Mouse (Mus musculus) liver, embryonic 18 days (tissue): ENCODE results near the gene Ifitm2. TPM values are rescaled to one million over a fixed set of nuclear protein-coding genes. Genes with fewer than 3 reads are reported as not detected.

ENCODE experiments used
- polyA plus RNA-seq: library from polyadenylated mRNA; depleted of rRNA; stranded (reverse); fragments of >200 nt; gene quantifications from 2 replicates; pipeline ENCODE4 v1.2.3, GENCODE M21; 2012; rRNA removed

The Ifitm2 gene
- 552 and 564 TPM in 2 replicates for polyA plus RNA-seq

DNA sequence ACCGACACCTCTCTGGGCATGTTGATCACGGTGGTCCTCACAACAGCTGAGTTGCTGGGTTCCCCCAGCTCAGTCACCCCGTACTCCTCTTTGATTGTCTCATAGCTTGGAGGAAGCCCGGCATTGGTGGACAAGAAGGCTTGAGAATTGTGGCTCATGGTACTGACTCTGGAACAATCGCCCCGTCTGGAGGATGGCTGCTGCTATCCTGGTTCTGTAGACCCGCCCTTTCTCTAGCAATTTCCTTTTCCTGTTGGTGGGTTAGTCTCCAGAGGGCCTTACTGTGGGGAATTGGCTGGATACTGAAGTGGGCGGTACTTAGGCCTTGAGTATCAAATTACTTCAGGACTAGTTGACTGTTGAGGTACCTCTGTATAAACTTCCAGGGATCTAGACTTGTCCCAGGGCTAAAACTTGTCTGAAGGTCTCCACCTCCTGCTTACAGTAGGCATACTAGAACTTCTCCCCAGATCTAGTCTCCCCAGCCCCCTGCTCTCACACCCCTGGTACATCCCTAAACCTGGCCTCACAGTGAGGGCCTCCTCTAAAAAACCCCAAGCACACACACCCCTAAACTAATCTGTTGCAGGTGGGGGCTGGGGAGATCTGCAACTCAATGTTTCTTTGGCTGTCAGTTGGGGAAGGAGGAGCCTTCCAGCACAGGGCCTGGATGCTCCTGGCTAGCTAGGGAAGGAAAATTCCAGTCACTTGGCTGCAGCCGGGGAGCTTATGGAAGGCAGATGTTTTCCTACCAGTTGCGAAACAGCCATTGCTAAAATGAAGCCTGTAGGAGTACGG, at the start of gene Ifitm2, which contains the start of gene Gm45717:
Gene Ifitm2, minus strand, starts transcription at position 230 of the 798 bp plus-strand sequence.
Gene Gm45717, minus strand, starts transcription at position 180 of the 798 bp plus-strand sequence.

DNA sequence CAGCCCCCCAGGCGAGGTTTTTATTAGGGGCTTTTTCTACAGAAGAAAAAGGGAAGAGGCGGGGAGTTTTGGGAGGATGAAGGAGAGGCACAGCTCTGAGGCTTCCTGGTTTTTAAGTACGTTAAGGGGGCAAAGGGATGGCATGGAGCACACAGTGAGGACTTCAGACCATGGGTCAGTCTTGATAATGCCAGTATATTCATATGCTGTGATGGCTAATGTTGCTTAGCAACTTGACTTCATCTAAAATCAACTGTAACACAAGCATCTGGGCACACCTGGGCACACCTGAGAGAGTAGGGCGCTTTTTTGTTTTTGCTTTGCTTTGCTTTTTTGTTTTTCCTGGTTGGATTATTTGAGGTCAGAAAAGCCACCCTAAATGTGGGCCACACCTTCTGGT, 11.1 kb upstream of the Ifitm2 start, which contains the start of gene Ifitm1:
Gene Ifitm1, plus strand, starts transcription at position 301 of the 400 bp plus-strand sequence.

DNA sequence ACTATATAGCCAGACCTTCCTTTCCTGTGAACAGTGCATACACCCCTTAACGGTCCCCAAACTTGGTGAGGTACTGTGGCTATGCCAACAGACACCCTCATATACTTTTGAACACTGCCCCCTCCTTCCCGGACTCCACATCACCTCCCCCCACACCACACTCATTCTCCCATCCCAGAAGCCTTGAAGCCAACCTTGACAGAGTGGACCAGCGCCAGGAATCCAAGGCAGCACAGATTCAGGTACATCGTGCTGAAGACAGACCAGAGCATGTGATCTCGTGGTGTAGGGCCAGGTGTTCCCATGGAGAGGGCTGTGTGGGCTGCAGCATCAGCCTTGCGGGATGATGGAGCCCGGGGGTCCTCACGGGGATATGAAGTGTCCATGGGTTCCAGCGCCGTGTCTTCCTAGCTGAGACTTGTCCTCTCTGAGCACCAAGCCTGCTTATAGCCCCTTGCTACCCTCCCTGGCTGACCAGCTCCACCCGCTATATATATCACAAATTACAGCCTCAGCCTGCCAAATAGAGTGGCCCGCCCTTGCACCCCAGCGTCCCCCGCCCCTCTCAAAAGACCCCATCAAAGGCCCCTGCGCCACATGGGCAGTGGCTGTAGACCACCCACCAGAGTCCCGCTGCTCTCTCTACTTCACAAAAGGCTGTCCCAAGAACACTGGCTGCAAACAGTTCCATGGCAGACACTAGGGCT, 5.8 kb downstream of the Ifitm2 start, which contains the start of gene Ifitm5:
Gene Ifitm5, minus strand, starts transcription at position 468 of the 707 bp plus-strand sequence.

GRCm38 (mm10) chr7:140941222-140942051, 14.3 kb downstream of the Ifitm2 start, which contains the start of gene Pgghg:
Pgghg (plus strand) TSS chr7:140941391.

GRCm38 (mm10) chr7:140920418-140921029, 35.3 kb downstream of the Ifitm2 start, which contains the start of gene Nlrp6:
Nlrp6 (plus strand) TSS chr7:140920902.

Other genes starting within 250 kb of the Ifitm2 start
- 60.5 and 91.1 TPM in 2 replicates for gene Cyp2e1, start 192.2 kb downstream of the Ifitm2 start, polyA plus RNA-seq
- 0.06 and 0.07 TPM in 2 replicates for gene Syce1, start 168.1 kb downstream of the Ifitm2 start, polyA plus RNA-seq
- gene Zfp941, start 133.8 kb downstream of the Ifitm2 start, polyA plus RNA-seq = 0.17 and 0.21 TPM in 2 replicates
- gene Urah, start 121.0 kb downstream of the Ifitm2 start, polyA plus RNA-seq = 112 and 142 TPM in 2 replicates
- not detected in 2 replicates for gene Scgb1c1, start 110.4 kb downstream of the Ifitm2 start, polyA plus RNA-seq
- not detected in 2 replicates for gene Odf3, start 108.2 kb downstream of the Ifitm2 start, polyA plus RNA-seq
- not detected in 2 replicates for gene Gm45785, start 99.7 kb downstream of the Ifitm2 start, polyA plus RNA-seq
- gene Ric8a, start 99.0 kb downstream of the Ifitm2 start, polyA plus RNA-seq = 17.1 and 20.2 TPM in 2 replicates
- 18.5 TPM in 2 replicates for gene Bet1l, start 98.4 kb downstream of the Ifitm2 start, polyA plus RNA-seq
- 36.4 TPM in 2 replicates for gene Psmd13, start 74.0 kb downstream of the Ifitm2 start, polyA plus RNA-seq
- 46.5 and 51.9 TPM in 2 replicates for gene Sirt3, start 73.7 kb downstream of the Ifitm2 start, polyA plus RNA-seq
- 0.19 and 0.20 TPM in 2 replicates for gene Cox8b, start 55.5 kb downstream of the Ifitm2 start, polyA plus RNA-seq
- 61.4 and 61.9 TPM in 2 replicates for gene Nlrp6, start 35.1 kb downstream of the Ifitm2 start, polyA plus RNA-seq
- 12.3 and 13.2 TPM in 2 replicates for gene Pgghg, start 14.6 kb downstream of the Ifitm2 start, polyA plus RNA-seq
- 0.67 and 0.85 TPM in 2 replicates for gene Ifitm5, start 5.7 kb downstream of the Ifitm2 start, polyA plus RNA-seq
- 0.14 TPM in 1 of 2 replicates, not detected in the other for gene Gm45717, start 50 bp downstream of the Ifitm2 start, polyA plus RNA-seq
- 53.0 and 54.4 TPM in 2 replicates for gene Ifitm1, start 11.2 kb upstream of the Ifitm2 start, polyA plus RNA-seq
- gene Ifitm3, start 54.8 kb upstream of the Ifitm2 start, polyA plus RNA-seq = 164 and 239 TPM in 2 replicates
- gene Ifitm6, start 61.9 kb upstream of the Ifitm2 start, polyA plus RNA-seq = 193 and 325 TPM in 2 replicates
- not detected in 2 replicates for gene Gm17387, start 73.1 kb upstream of the Ifitm2 start, polyA plus RNA-seq
- 0.46 and 0.61 TPM in 2 replicates for gene B4galnt4, start 105.1 kb upstream of the Ifitm2 start, polyA plus RNA-seq
- gene Pkp3, start 122.2 kb upstream of the Ifitm2 start, polyA plus RNA-seq = 0.74 and 0.85 TPM in 2 replicates
- gene Sigirr, start 144.6 kb upstream of the Ifitm2 start, polyA plus RNA-seq = 17.1 and 19.8 TPM in 2 replicates
- gene Ano9, start 161.8 kb upstream of the Ifitm2 start, polyA plus RNA-seq = 7.8 and 10.3 TPM in 2 replicates
- 41.9 and 44.3 TPM in 2 replicates for gene Ptdss2, start 166.4 kb upstream of the Ifitm2 start, polyA plus RNA-seq
- gene Rnh1, start 216.9 kb upstream of the Ifitm2 start, polyA plus RNA-seq = 45.4 and 45.9 TPM in 2 replicates
- gene Hras, start 238.0 kb upstream of the Ifitm2 start, polyA plus RNA-seq = 39.5 and 41.3 TPM in 2 replicates
- 3.1 and 3.4 TPM in 2 replicates for gene Lrrc56, start 238.2 kb upstream of the Ifitm2 start, polyA plus RNA-seq